ENCODE assay signal across 14 mouse cellular contexts in genomic region chr10:86134848-86135247, GRCm38 (mm10).
"Had no signal": no experiment of that assay in that cellular context is flagged by ENCODE, and none has a peak within 500 bp of the region (broad histone marks: within the 10 kb centered on the region; RNA-seq: fewer than 3 reads in every experiment).

No protein-coding gene starts in this region.

- H3K4me1 ChIP-seq: liver, embryonic 12.5 days; liver, embryonic 15.5 days; midbrain, embryonic 13.5 days had no signal

- DNase-seq: kidney, postnatal 4 days; liver; lung, postnatal 10 days; lung, postnatal 4 days; thymus, postnatal 25 days had no signal

- H3K27ac ChIP-seq: intestine, embryonic 15.5 days; kidney, postnatal 0 days; limb, embryonic 10.5 days; limb, embryonic 13.5 days; liver, embryonic 12.5 days; liver, embryonic 15.5 days; lung, embryonic 15.5 days; midbrain, embryonic 13.5 days had no signal

- H3K9me3 ChIP-seq: intestine, embryonic 15.5 days; limb, embryonic 10.5 days; limb, embryonic 13.5 days; liver, embryonic 12.5 days; liver, embryonic 15.5 days; lung, embryonic 15.5 days; midbrain, embryonic 13.5 days had no signal

- H3K36me3 ChIP-seq: intestine, embryonic 15.5 days; limb, embryonic 10.5 days; limb, embryonic 13.5 days; liver, embryonic 12.5 days; liver, embryonic 15.5 days; lung, embryonic 15.5 days; midbrain, embryonic 13.5 days had no signal

- H3K4me2 ChIP-seq: intestine, embryonic 15.5 days; limb, embryonic 13.5 days; liver, embryonic 12.5 days; liver, embryonic 15.5 days; lung, embryonic 15.5 days; midbrain, embryonic 13.5 days had no signal

- H3K9ac ChIP-seq: intestine, embryonic 15.5 days; limb, embryonic 13.5 days; liver, embryonic 12.5 days; liver, embryonic 15.5 days; lung, embryonic 15.5 days; midbrain, embryonic 13.5 days had no signal

- ATAC-seq: intestine, embryonic 15.5 days; liver, embryonic 12.5 days; midbrain, embryonic 13.5 days; midbrain, embryonic 16.5 days had no signal

- H3K4me3 ChIP-seq: intestine, embryonic 15.5 days; limb, embryonic 10.5 days; limb, embryonic 13.5 days; liver, embryonic 12.5 days; liver, embryonic 15.5 days; lung, embryonic 15.5 days; midbrain, embryonic 13.5 days had no signal

- H3K27me3 ChIP-seq: intestine, embryonic 15.5 days; limb, embryonic 13.5 days; liver, embryonic 12.5 days; liver, embryonic 15.5 days; lung, embryonic 15.5 days; midbrain, embryonic 13.5 days had no signal
